Mouse (Mus musculus) liver, adult 2 months (tissue): Measurements from ENCODE around the gene Gmnn.

ENCODE experiments used
- CTCF ChIP-seq: fragments of 200-500 bp; IDR thresholded peaks from 2 replicates; pipeline ENCODE4 v1.5.1; 2011; ENCODE audit warnings: low read depth, low read length, control low read depth
- POLR2A ChIP-seq: fragments of 200-500 bp; IDR thresholded peaks from 2 replicates; pipeline ENCODE4 v1.6.1; 2011; ENCODE audit warnings: low read length, control low read depth; ENCODE audit not compliant: insufficient read depth; ENCODE audit errors: extremely low read depth

DNA sequence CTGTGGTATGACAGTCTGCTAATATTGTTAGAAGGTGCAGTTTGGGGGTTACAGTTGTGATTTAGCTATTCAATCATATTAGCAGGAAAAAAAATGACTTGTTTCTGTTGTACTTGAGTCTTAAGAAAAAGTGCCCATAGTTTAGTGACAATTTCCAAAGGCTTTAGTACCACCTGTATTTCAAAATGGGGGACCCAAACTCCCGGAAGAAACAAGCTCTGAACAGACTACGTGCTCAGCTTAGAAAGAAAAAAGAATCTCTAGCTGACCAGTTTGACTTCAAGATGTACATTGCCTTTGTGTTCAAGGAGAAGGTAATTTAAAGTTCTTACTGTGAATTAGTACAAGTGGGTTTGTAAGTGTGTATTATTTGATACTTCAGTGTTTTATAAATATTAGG is 41.5 kb upstream of the Gmnn start:
- TF ChIP-seq CTCF (no peak), POLR2A (no peak)
